Mouse (Mus musculus) gonadal fat pad, adult 2 months (tissue): Measurements from ENCODE around the gene Thsd4. TPM values are rescaled to one million over a fixed set of nuclear protein-coding genes. Genes with fewer than 3 reads are reported as not detected.

ENCODE experiments used
- DNase-seq: peaks from one replicate; pipeline ENCODE4 v3.0.0-alpha.2; 2012; ENCODE audit warnings: low read depth
- polyA plus RNA-seq: library from polyadenylated mRNA; depleted of rRNA; stranded (reverse); fragments of >200 nt; gene quantifications from 2 replicates; pipeline ENCODE4 v1.2.3, GENCODE M21; 2012

Thsd4 gene
- polyA plus RNA-seq, 1 experiment = 4.7 TPM

DNA sequence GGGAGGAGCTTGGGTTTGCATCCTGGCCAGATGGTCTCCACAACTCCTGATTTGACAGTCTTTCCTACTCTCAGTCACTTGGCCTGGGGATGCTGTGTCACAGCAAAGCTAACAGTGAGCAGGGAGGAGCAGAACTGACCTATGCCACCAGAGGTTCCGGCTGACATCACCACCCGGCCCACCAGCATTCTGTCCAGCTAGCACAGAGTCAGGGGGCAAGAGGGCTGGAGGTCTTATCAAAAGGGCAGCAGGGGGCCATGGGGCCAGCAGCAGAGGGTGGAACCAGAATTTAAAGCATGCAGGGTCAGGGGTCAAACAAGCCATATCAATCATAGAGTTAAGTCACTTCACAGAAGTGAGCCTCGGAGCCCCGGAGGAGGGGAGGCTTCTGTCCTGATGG is 4.7 kb downstream of the Thsd4 start:
- DNase-seq = no peak

DNA sequence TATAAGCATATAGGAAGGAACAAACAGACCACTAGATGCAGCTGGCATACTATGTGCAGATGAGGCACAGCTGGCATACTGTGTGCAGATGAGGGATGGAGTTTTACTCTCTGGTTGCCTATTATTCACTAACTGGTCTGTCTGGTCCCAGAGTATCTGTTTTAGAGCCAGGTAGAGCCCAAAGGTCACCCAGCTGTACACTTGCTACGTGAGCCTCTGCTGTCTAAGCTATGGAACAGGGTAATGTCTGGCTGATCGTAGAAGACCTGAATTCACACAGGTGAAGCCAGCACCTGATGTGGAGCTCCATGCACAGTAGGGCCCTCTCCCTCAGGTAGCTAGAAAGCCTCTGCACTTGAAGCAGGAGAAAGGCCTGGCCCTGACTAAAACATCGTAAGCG is 5.5 kb downstream of the Thsd4 start:
- no peak for DNase-seq

DNA sequence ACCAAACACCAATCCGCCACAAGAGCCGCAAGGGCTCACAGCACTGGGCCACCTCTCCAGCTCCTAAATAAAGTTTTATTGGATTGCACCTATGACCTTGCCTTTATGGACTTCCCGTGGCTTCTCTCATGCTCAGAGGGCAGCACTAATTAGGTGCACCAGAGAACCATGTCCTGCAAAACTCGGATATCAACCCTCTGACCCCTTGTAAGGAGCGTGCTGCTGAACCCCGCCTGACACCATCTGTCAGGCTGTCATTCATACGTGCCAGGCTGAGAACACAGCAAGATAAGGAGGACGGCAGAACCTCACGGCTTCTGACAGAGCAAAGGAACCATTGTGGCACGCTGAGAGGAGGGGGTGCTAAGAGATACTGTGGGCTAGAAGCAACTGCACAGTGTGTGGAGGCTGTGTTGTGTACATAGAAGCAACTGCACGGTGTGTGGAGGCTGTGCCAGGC is 8.5 kb downstream of the Thsd4 start:
- no peak for DNase-seq

DNA sequence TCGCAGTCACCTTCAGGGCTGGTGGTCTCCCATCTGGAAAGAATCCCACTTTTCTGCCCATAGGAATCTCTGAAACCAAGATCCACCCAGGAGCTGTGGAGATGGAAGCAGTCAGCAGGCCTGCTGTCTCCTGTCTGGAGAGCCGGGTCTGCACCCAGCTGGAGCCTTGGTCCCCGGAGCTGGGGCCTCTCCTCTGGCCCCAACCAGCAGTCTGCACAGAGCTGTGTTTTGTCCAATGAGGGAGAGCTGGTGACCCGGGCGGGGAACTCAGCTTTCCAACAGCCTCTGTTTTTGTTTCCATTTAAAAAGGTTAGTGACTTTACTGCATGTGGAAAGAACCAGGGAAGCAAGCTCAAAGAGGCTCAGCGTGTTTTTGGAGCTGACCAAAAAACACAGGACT is 11.0 kb downstream of the Thsd4 start:
- no peak for DNase-seq

DNA sequence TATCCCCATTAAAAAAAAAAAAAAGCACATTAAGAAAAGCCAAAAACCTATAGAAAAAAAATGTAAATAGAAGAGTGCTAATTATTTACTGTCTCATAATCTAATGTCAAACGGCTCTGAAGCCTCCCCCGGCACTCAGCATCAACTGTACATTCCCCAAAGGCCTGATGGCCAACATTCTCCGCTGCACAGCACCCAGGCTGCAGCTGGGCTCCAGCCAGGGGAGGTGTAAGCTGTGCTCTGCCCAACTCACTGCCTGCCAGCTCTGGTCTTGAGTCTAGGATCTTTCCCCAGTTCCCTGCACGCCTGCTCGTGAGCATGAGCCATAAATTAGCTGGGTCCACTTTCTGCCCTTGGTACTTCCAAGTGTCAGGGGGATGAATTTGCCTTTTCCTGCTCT is 15.7 kb downstream of the Thsd4 start:
- no peak for DNase-seq

DNA sequence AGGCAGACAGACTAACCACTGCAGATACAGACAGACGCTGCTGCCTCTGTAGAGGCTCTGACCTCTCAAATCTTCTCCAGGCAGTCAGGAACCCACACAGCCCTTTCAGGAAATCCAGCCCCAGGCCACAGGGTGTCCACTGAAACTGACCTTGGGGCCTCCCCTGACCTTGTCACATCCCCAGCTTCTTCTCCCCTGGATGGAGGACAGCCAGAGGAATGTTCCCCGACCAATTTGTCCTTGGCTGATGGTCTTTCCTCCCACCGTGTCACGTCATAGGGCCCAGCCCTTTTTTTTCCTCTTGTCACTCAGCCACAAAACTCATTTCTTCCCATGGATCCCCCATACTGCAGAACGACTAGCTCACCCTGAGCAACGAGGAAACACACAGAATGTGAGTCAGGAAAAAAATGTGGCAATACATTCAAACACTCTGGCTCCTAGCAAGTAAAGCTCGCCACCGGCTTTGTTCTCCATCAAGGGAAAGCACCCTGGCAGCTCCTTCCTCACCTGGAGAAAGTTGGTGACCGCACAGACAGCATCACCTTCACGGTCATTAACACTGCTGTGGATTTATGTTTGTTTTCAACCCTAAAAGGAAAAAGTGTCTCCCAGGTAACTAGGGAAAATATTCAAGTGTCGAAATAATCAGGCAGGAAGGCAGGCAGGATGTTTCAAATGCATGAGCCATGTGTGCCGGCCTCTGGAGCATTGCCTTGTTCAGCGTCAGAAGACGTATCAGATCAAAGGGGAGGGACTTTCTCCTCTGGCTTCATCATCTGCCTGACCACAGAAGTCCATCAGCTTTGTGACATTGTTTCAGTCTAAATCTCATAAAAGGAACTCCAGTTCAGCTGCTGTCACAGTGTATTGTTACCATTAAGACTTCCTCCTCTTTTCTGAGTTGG is 17.2 kb downstream of the Thsd4 start:
- no peak for DNase-seq

DNA sequence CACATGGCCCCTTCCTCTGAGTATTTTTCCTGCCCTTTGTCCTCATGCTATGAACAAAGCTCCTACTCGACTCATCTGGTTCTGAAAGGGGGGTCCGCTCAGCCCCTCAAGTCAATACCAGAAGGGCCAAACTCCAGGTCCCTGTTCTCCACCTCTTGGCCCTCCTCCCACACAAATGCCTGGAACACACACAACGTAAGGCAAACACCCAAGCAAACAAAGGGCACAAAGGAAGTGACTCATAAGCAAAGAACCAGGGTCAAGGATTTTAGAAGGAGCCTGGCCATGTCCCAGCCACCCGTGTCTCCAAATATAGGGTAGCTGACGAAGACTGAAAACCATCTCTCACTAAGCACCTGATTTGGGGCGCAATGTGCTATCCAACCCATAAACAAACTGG is 19.6 kb downstream of the Thsd4 start:
- no peak for DNase-seq

DNA sequence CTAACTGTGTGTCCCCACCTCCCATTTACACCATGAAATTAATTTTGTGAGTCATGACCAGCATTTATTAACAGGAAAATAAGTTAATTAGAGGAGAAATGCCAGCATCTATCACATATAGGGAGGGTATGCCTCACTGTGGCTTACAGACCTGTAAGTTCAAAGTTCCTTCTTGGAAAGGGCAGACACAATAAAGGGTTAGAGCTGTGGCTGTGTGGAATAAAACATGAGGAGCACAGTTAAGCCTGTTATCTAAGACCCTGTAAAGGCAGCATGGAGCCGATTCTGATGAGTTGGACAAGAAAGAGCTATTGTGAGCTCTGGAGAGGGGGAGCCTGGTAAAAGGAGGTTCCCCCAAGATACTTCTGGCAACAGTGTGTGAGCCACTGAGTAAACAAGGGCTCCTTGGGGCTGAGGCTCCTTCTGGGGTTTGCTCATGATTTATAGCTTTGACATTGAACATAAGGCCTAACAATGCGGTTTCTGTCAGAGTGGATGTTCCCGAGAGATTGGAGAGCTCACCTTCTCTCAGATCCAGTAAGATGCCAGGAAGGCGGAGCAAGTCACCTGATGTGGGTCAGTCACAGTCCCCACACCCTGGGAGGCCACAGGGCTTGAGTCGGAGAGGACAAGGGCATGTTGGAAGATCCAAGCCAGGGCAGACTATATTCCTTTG is 20.2 kb downstream of the Thsd4 start:
- no peak for DNase-seq

DNA sequence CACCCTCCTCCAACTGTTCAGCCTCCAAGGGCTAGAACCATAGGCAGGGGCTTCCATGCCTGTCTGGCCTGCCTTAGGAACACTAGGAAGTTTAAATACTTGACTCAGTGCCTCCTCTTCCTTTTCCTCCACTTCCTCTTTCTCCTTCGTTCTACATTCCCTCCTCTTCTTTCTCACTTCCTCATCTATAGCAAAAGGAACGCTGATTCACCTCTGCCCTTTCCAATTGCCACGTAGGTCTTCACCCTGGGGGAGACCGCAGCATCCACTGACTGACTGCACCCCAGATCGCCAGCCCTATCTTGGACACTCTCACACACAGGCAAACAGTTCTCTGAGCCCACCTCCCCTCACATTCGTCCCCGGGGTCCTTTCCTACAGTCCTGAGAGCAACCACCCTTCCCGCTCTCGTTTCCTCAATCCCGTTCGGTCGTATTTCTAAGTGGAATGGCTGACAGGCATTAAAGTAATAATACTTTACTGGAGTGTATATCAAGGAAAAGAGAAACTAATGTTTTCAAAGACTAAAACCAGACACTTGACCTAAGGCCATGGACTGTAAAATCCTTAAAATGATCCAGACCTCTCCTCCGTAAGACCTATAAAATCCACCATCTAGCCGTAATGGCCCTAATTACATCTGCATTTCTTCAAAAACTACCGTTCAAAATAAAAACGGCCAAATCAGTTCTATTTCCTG is 29.4 kb downstream of the Thsd4 start:
- DNase-seq = no peak

DNA sequence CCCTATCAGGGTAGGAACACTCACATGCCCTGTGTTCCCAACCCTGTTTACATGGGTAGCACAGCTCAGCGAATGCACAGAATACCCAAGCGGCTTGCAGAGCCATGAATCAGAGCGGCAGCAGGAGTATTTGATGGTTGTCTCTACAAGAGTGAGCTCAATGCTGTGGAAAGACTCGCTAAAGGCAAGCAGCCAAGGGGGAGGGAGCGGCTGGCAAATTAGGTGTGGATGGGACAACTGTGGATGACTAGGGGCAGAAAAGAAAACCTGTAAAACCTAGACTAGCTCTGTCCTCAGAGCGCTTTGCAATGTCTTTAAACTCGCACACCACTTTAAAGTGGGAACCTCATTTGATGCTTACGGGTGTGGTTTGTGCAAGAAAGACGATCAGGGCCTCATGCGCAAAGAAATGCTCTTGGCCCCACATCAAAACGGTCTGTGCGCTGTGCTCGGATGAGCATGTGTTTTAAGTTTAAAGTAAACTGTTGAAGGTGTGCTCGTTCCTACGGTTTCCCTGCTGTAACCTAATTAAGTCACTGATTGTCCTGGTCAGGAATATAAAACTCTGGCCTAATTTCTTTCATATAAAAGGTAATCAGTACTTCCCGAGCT is 30.3 kb downstream of the Thsd4 start:
- no peak for DNase-seq

DNA sequence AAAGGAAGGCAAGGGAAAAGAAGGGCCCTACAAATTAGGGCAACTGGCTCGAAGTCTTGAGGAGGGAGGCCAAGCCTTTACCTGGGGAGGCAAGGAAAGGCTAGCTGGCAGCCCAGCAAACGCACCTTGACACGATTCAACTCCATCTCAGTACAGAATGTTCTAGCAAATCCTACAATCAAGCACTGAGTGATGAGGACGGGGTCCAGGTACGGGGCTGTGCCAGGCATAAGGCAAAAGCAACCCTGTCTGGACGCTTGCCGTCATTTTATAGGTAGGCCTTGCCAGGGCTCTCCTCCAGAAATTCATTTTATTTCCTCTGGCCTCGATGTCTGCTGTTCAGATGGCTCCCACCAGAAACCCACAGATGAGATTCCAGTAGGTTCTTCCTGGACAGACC is 30.8 kb downstream of the Thsd4 start:
- no peak for DNase-seq

DNA sequence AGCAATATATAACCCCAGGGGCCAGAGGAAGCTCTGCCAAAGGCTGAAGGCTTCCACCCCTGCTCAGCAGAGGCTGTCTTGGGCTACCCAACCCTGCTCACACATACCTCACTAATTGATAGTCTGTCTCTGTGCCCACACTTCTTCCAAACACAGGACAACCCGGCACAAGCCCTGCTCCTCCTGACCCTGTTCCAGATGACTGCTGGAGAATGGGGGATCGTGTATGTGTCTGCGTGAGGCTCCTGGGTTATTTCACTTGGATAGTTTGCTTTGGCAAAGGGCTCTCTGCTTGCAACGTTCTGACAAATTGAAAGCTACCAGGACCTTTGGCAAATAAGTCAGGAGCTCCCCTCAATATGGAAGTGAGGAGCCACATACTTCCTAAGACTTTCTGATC is 33.0 kb downstream of the Thsd4 start:
- no peak for DNase-seq

DNA sequence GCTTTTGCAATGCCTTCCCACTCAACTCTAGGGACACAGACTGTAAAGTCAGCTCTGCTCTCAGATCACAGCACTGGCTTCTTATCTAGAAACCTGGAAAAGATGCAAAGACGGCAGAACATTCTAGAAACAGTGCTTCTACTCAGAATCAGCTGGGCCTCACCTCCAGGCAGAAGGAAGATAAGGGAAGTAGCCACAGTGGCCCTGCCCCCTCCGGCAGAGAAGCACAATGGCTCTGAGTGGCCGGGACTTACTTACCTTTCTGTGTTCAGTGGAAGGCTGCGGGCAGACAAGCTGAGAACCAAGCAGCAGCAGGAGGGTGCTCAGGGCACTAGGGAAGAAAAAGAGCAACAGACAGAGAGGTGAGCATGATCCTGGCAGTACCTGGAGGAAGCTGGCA is 39.7 kb downstream of the Thsd4 start:
- DNase-seq = no peak

DNA sequence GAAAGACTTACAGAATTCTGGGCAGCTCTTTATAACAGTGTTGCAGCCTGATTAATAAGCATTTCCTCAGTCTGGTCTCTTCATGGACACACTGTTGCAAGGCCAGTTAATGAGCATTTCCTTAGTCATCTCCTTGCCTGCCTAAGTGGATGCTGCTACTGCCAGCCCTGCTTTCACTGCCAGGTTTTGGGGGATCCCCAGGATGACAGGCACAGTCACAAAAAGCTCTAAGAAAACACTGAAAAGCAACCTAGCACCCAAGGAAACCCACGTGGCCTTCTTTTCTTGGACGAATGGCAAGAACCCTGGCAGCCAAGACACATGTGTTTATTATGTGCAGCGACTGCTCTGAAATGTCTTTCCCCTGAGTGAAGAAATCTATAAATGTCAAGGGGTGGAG is 41.8 kb downstream of the Thsd4 start:
- DNase-seq = no peak

DNA sequence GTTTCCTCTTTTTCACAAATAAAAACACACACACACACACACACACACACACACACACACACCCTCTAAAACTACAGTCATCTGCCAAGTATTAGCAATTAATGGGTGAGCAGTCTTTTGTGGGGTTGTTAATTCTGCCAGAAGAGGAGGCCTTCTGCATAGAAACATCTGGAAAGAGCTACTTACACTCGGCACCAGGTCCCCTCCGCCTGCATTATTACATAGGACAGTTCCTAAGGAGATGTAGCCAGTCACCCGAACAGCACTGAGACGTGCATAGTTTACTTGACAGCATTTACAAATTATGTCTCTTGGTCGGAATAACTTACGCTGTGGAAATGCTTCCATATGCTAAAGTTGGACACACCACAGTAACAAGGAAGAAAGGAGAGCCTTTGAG is 43.0 kb downstream of the Thsd4 start:
- DNase-seq = no peak

DNA sequence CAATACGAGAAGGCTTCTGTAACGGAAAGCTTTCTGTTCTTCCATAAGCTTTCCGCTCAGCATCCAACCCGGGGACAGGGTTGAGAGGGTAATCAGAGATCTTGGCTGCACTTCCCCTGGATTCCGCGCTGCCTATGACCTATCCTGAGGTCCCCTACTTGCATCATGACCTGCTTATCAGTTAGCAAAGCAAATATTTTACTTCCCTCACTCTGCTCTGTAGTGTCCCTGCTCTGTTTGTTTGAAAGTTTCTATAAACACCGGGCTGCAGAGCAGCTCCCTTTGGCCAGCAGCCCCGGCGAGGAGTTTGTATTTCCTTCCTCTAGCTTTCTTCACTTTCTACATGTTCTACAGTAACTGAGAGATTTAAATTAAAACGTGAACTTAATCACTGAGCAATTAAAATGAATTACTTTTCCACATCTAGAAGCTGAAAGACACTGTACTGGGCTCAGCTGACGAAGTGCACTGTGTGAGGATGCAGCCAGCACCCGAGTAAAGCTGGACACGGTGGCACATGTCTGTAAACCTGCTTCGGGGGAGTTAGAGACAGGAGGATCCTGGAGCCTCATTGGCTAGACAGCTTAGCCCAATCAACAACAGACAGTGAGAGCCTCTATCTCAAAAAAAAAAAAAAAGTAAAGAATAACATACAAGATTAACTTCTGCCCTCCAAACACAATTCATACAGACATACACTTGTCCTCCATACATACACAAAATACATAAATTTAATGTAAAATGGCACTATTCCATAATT is 43.7 kb downstream of the Thsd4 start:
- DNase-seq = no peak

DNA sequence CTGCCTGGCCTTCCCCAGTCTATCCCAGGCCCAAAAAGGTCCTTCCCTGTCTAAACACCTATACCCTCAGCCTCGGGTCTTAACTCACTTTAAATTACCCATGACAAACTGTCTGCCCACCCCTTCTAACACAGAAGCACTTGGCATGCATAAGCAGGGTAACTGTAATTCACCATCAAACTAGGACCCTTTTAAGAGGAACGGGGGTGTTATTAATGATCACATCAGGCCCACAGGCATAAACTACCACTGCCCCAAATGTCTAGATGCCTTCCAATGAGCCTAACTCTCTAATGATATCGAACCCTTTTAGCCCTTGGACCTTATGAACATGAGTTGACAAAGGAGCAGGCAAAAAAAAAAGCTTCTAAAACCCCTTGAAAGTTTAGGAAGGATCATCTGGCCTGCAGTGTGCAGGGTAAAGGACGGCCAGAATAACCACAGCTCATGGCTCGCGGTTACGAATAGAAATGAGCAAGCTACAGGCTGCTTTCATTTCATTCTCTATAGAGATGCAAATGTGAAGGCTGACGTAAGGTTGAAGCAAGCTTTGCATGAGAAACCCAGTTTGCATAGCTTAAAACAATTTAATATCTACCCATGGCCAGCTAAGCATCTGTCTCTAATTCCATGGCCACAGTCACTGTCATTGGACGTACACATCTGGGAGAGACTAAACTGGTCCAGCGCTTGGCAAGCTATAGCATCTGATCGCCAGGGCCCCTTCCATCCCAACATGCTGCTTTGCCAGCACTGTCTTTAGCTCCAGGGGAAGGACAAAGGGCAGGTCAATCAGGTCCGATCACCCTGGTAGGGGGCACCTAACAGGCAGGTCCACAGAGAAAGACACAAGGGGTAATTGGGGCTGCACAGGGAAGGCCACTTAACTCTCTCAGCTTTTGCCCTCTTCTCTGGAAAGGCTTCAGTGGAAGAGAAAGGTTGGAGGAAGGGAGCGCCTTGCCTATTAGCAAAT is 61.5 kb downstream of the Thsd4 start:
- no peak for DNase-seq

DNA sequence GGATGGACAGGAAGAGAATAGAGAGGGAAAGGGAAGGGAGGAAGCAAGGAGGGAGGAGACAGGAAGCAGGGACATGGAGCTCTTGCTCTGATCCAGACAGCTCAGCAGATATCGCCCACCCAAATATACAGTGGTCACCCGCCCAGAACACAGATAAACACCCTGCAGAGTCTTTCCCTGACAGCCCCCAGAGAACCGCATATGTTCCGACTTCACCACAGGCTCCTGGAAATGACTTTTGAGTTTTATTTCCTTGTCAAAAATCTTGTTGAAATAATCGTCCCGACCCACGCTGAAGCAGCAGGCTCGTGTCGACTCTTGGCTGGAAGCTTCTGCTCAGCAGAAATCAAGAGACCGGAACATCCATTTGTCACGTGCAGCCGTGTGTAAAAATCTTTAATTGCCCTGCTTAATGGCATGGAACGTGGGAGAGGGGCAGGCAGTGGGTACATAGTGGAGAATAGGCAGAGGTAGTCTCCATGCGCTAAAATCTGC is 63.3 kb downstream of the Thsd4 start:
- no peak for DNase-seq

DNA sequence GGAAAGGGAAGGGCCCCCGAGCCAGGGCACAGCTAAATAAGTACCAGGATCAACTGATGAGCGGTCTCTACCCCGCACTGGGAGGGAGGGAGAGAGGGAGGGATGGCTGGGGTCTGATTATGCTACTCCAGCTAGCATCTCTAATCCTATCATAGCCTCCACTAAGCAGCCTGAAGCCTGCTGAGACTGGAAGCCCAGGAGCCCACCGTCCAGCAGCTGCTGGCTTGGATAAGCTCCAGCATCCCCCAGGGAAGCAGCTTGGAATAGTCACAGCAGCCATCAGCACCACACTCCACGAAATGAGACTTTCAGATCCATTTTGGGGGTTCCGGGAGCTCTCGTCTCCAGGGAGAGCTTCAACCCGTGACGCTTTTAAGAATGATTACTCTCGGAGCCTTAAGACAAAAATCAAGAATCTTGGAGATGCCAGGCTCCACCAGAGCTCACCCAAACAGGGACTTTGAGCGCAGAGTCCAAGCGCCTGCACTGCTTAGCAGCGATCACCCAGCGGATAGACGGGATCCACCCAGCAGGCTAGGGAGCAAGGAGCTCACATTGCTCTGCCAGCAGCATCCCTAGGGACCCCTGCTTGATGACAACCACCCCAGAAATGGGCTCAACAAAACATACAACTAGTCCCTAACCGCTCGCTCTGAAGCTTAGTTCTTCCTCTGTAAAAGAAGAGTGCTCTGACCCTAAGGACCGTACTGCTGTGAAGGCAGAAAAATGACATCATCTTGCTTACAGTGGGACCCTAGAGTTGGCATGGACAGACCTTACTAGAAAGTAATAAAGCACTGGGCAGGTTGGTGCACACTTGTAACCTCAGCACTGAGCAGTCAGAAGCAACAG is 64.3 kb downstream of the Thsd4 start:
- no peak for DNase-seq
